Mouse (Mus musculus) adrenal gland, postnatal 25 days (tissue): ENCODE measurements around the gene Gm17359. TPM values are rescaled to one million over a fixed set of nuclear protein-coding genes. Genes with fewer than 3 reads are reported as not detected.
"Not testable (repeated sequence)": the region's sequence is repeated elsewhere in the genome, so short reads cannot be mapped to it uniquely, and the experiment has no call there.

Experiments
- DNase-seq: peaks from one replicate; pipeline ENCODE4 v3.0.0; 2021; ENCODE audit warnings: mixed read lengths
- total RNA-seq: library from RNA; stranded (reverse); gene quantifications from 2 replicates; pipeline ENCODE4 v1.2.3, GENCODE M21; 2021

Gene Gm17359
- total RNA-seq, 1 experiment from 2014 or later, result not detected

DNA sequence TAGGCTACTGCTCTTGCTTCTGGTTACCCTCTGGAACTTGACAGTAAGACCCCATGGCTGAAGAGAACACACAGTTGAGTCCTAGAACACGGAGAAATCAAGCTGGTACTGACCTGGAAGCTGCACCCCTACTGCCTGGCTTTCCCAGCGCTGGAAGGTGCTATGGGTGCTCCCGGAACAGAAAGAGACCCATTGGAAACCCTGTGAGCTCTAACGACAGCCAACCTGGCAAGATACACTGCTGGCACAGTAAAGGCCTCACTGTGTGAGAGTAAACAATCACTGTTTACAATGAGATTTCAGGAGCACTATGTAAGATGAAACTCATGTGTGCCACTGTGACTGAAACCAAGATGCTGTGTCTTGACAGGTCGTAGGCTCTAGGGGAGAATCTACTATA lies 78.6 kb downstream of the Gm17359 start:
- DNase-seq, result no peak

DNA sequence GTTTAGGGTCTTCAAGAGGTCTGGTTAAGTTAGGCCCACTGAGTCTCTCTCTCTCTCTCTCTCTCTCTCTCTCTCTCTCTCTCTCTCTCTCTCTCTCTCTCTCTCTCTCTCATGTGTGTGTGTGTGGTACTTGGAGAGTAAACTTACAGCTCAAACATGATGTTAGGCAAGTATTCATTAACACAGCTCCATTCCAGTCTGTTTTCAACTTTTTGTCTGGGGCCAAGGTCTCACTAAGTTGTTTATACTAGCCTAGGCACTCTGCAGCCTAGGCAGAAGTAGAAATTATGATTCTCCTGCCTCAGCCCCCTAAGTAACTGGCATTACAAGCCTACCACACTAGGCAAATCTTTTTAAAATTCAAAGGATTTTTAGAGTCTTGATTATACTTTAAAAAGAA lies 79.5 kb downstream of the Gm17359 start:
- no peak for DNase-seq

DNA sequence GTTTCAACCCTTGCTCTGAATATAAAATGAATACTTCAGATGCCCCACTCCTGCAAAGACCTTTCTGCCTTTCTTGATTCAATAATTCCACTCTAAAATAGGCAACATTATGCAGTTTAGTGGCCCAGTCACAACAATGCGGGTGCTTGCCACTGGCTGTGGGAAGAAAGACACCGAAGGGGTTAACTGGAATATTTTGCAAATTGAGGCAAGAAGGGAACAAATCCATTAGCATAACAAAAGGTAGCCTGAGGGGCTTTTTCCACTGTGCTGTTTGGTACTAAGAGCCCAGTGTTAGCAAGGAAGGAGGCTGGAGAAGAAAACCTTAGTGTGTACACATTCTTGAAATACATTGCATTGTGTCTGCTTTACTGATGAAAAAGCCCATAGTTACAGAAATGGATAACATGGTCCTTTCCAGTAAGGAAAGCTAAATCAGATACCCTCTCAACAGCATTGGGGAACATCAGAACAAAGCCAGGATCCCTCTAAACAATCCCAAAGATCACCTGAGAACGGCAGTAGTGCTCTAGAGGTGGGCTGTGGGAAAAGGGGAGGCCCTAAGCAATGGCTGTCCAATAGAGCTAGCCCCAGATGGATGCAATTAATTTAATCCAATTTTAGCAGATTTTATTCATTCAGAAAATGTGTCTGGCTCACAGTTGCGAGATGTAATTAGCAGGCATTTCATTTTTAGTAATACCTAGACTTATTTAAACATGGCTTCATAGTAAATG lies 80.7 kb downstream of the Gm17359 start:
- no peak for DNase-seq

DNA sequence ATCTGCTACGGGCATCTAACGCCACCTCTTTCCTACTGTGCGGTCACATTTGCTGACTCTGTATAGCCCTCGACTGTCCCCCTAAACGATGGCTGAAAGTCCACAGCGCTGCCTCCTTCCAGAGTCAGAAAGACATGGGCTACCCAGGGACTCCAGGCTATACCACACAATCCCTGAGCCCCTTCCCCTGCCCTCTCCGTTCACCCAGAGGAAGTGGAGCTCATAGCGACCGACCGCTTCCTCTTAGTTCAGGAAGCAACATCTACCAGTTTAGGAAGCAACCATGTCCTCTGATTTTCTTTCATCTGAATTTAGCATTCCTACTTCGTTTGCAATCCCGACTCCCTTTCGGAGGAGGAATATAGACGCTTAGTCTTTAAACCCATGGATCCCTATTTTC lies 82.5 kb downstream of the Gm17359 start:
- DNase-seq, result no peak

DNA sequence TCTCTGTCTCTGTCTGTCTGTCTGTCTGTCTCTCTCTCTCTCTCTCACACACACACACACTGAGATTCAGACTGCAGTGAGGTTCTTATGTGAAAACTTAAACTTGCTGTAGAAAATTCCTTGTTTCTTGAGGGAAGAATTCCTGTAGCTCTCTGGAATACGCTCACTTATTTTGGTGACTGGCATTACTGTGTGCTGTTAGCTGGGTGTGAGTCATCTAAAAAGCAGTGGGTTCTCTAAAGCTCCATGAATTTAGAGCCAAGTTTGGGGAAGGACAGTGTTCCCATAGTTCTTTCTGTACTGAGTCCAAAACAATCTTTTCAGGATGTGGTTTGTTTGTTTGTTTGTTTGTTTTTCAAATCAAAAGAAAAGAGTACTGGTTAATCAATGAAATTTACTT lies 89.0 kb downstream of the Gm17359 start:
- DNase-seq, result no peak

DNA sequence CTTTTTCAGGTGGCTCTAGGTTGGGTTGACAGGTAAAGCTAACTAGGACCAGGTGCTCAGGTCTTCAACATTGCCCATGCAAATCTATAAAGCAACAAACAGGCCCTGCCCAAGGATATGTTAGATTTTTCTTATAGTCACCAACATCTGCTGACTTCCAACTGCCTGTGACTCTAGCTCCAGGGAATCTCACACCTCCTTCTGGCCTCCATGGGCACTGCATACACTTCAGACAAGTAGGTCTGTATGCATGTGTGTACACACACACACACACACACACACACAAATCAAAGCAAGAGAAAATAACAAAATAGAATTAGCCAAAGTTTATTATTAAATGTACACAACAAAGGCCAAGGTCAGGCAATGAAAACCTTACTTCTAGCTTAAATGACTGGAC lies 97.1 kb downstream of the Gm17359 start:
- no peak for DNase-seq

DNA sequence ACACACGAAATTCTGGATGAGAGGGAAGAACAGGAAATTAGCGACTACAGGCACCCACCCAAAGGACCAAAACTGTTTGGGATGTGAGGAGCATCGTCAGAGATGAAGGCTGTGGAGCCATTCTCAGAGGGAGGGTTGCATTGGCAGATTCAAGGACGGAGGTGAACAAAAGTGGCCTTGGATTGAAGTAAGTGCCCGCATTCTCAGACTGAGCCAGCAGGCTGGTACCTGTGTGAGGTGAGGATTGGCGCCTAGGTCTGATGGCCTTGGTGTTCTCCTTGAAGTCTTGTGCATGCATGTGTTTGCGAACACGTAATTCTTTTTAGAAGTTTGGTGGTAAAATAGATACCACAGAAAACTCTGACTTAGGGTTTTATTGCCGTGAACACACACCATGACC lies 98.0 kb downstream of the Gm17359 start:
- DNase-seq, result no peak

DNA sequence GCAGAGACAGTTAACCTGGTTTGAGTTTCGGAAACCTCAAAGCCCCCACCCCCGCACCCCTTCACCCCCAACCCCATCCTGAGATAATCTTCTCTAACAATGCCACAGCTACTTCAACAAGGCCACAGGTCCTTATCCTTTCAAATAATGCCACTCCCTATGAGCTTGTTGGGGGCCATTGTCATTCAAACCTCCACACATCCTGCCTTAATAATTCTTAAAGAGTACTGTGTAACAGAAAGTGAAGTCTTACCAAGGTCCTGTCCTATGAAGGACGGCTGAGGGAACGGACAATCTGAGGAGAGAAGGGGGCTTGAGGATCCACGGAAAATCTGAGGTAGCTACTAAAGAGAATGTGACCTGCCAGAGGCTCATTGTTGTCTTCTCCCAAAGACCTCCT lies 98.5 kb downstream of the Gm17359 start:
- no peak for DNase-seq

DNA sequence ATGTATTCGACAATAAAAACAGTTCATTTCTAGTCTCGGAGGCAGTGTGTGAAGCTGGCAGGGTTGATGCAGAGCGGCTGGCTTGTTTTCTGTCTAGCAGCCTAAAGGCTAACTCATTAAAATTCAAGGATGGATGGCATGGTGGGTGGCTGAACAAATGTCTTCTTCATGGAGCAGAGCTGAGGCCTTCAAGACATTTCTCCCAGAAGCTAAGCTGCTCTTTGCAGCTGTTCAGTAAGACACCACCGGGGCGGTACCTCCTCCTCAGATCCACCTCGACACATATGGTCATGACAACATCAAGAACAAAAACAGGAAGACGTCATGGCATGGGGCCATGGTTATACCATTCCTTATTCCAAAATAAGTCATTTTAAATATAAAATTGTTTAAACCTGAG lies 99.7 kb downstream of the Gm17359 start:
- no peak for DNase-seq

DNA sequence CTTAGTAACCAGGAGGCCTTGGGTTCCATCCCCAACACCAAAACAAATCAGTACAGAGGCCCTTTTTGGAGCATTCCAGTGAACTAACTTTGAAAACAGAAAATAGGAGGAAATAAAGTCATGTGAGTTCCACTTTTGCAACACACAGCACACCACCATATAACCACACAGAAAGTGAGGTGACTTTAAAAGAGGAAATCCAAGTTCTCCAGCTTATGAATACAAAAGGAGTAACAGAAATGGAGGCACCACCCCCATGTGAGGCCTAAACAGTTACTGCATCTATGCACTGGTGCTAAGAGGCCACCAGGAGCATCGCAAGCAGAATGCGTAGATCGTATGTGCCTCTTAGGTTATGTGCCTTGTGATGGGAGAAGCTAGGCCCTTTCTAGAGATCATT lies 101.8 kb downstream of the Gm17359 start:
- no peak for DNase-seq

DNA sequence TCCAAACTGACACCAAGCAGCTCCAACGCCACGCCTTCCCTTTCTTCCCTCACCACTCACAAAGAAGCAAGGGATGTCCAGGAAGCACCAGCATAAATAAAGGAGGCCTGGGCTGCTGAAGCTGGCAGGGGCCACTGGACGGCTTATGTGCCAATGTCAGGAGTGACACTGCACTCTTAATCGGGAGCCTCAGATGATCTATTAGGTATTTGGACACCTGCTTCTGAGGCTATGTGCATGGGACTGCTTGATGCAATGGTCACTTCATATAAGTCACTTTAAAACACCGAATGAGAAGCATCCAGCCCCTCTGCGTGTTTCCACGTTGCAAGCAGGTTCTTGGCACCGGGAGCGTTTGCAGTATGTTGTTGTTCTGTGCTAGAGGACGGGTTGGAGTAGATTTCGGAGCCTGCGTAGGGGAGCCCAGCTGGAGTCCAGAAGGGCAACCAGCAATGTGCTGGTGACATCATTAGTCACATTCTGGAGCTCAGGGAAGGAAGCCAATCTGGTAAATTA lies 104.6 kb downstream of the Gm17359 start:
- no peak for DNase-seq

DNA sequence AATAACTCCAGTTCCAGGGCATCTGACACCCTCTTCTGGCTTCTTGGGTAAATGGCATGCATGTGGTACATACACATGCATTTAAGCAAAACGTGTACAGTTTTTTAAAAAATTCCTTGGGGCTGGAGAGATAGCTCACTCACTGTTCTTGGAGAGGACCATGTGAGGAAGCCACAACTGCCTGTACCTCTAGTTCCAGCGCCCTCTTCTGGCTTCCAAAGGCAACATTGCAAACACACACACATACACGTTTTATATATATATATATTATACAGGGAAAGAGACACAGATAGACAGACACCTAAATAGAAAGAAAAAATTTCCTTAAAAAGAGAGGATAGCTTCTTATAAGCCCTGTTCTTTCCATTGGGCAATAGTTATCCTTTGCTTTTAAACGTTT lies 107.4 kb downstream of the Gm17359 start:
- DNase-seq, result no peak

DNA sequence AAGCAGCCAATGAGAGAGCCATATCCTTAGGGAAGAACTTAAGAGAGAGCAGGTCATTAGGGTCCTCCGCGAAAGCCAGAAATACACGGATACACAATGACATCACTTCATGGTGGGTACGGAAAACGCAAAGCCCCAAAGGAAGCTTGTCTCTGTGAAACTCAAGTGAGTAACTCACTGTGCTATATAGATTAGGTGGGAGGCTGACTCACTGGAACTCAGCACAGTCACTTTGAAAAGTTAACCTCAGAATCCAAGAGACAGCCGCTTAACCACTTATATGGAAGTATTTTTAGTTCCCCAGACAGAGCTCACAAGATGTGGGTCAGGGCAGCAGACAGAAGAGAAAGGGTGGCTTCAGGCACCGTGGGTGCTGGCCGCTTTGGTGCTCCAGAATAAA lies 108.6 kb downstream of the Gm17359 start:
- DNase-seq, result no peak

DNA sequence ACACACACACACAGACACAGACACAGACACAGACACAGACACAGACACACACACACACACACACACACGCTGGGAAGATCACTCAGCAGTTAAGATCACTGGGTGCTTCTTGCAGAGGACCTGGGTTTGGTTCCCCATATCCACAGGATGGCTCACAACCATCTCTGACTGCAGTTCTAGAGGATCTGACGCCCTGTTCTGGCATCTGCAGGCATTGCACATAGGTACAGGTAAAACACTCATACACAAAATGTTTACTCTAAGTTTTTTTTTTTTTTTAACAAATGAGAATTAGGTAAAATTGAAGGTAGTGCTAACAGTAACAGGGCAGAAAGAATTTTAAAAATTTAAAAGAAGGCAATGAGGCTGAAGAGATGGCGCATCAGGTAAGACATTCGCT lies 109.7 kb downstream of the Gm17359 start:
- no peak for DNase-seq

DNA sequence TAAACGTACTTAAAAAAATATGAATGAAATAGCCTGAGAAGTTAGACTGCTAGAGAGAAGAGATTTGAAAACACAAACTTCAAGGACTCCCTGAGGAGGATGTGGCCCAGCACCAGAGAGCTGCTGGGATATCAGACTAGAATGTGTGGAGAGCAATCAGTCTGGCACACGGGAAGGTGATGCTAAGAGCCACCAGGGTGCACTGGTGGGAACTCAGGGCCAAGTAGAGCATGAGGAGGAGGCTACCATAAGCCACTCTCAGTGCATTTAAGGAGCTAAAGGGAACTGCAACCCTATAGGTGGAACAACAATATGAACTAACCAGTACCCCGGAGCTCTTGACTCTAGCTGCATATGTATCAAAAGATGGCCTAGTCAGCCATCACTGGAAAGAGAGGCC lies 110.2 kb downstream of the Gm17359 start:
- DNase-seq, result not testable (repeated sequence)

DNA sequence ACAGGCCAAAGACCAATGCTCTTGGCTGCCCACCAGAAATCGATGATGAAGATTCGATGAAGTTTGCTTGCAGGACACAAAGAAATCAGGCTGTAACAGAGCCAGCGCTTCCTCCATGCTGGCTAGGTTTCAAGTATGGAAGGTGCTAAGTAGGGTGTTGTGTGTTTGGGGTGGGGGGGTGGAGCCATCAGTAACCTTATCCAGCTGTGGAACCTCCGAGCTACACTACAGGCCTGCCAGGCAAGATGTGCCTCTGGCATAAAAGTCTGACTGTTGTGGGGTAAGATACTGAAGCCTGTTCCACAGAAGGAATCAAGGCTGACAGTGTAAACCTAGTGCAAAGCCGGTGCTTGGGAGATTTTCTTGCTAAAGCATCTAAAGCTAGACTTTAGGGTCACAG lies 112.0 kb downstream of the Gm17359 start:
- no peak for DNase-seq

DNA sequence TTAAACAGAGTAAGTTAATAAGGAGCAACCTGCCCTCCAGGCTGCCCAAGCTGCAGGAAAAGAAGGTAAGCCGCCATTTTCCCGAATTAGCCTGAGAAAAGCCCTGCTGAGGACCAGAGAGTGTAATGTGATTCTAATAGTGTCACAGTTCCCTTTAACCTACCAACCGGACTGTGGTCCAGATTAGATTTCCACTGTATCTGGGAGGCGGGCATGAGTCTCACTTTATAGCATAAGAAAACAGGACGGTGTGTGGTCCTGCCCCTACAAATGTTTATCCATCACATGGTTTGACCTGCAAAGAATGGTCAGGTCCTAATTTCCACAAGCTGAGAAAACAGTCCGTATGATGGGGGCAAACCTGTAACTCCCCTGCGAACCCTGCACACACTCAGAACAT lies 112.9 kb downstream of the Gm17359 start:
- no peak for DNase-seq

DNA sequence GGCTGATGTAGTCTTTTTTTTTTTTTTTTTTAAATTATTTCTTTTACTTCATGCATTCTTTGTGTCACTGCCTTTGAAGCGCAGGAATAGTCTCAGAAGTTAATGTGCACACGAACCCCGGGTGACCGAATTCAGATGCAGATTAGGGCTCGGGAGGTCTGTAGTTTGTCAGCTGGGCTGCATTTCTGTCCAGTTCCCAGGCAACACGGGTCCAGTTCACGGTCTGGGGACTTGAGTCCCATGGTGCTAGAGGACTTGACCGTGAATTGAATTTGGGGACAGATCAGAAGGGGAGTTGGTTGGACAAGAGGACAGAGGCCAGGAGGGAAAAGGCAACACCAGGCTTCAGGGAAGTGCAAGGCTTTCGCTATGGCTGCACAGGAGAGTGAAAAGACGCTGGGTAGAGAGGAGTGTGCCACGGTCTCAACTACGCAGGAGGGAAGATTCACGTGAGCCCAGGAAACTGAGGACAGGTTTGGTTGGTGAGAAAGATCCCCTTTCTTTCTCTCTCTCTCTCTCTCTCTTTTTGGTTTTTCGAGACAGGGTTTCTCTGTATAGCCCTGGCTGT lies 116.3 kb downstream of the Gm17359 start:
- DNase-seq, result no peak

DNA sequence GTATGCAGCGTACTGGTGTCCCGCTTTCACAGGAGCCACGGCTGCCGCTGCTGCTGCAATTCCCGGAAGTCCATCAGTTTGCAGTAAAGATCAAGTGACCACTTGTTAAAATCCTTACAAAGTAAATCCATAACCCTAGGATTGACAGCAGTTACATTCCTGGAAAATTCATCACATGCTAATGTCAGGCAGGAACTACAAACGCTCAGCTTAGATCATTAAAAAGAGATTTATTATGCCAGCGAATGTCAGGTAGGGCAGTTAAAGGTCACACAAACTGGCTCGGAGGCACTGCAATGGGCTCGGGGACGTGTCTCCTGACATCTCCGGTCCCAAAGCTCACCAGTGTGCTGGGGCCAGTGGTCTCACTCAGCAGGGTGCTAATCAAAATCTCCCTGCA lies 119.3 kb downstream of the Gm17359 start:
- no peak for DNase-seq

DNA sequence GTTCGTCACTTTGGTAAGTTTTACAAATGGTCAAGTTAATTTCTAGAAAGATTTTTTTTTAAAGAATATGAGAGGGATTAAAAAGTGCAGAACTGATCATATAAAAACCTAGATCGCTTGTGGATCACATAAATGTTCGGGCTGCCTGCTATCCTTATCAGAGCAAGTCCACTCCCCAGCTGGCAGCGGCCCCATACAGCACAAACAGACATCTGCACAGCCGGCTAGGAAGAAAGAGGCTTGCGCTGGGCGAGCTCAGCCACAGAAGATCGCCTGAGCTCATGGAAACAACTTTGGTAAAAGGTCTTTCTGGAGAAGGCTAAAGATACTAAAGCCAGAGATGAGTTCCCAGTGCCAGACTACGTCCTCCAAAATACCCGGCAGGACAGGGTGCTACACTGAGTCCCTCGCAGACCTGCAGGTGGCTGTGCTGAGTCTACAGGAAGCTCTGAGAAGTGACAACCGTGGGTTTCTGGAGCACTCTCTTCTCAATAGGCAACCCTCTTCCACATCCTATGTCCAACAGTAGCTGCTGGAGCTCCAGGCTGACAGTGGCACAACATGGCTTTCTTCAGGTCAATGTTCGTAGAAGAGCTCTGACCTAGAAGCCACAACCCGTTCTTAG lies 122.3 kb downstream of the Gm17359 start:
- no peak for DNase-seq

DNA sequence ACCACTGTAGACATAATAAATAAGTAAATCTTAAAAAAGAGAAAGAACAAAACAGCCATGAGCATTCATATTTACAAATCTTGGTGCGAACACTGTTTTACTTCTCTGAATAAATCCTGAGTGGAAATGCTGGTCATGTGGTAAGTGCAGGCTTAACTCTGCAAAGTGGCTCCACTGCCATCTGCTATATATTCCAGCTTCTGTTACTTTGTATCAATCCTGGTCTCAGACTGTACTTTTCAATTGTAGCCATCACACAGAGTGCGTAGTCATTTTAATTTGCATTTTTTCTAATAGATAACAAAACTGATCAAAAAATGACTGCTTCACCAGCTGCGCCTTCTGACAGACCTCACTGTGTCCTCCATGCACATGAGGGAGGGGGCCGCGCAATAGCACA lies 133.0 kb downstream of the Gm17359 start:
- DNase-seq, result no peak

DNA sequence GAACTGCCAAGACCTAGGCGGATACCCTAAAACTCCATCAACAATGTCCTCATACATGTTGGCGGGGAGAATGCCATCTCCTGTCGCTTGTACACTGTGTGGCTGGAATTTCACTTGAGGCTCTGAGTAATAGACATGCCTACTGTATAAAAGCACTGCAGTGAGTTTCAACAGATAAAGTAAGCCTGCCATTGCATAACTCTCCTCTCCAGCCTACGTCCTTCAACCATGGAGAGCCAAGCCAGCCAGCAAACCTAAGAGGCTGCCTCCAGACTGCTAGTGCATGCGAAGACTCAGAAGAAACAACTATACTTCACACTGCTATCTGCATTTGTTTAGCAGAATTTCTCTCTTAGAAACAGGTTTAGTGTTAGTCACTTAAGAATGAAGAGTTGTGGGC lies 135.9 kb downstream of the Gm17359 start:
- DNase-seq, result no peak

DNA sequence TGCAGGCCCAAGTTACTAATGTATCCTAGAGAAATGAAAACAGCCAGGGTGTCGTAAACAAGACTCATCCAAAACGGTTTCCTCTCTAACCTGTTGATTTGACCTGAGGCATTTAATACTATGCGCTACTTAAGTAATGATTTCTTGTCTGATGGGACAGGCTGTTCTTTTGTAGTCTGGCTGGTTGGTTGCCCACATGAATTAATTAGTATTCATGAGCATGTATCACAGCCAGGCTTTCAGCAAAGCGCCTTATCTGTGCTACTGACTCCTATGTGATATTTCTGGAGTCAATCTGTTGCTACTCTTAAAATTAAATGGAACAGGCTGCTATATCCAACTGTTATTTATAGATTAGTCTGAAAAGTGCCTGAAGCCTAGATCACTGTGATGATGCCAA lies 138.4 kb downstream of the Gm17359 start:
- no peak for DNase-seq

DNA sequence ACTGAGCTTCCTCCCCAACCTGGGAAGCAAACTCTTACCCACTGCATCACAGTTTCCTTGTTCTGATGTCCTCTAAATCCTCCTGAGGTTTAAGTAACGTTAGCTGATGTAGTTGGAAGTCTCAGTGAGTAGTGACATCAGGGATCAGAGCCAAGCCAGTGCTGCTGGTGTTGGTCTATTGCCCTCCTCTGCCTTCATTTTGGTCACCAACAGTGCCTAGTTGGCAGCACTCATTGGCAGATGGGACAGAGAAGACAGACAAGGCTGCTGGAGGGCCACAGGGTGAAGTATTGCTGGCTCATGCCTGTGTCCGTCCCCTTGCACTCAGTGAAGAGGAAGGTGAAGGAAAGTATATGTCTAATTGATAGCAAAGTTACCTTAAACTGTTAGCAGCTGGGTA lies 139.5 kb downstream of the Gm17359 start:
- no peak for DNase-seq
